Mouse (Mus musculus): ENCODE data around the gene Nyx. TPM values are rescaled to one million over a fixed set of nuclear protein-coding genes. Genes with fewer than 3 reads are reported as not detected.

The Nyx gene
- total RNA-seq, 2 experiments from 2014 or later = not detected

DNA sequence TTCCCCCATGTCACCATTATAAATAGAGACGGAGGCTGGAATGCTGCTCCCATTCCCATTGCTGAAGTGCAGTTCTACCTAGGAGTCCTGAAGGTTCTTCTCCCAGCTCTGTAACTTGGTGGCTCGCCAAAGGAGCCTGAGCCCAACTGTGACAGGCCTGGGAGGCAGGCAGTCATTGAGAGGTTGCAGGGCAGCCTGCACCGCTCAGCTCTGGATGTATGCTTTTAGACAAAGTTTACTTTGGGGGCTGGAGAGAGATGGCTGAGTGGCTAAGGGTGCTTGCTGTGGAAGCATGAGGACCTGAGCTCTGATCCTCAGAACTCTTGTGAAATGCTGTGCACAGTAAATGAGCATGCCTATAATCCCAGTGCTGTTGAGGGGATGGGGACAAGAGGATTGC lies 25.0 kb downstream of the Nyx start:
- ATAC-seq (ENCODE audit: poor library complexity, severe bottlenecking) = no peak

DNA sequence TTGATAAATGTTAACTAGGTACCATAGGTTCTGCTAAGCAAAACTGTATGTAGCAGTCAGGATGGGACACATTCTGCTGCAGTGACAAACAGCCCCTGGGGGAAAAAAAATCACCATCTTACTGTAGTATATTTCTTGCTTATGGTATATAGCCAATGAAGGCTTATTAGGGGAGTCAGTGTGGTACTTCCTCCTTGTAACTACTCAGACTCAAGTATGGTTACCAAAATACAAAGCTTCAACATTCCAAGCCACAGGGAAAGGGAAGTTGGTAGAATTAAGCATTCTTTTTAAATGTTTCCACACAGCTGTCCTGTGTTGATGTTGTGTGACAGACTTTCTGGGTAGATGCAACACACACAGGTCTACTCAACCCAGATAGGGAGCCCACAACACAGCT lies 27.0 kb downstream of the Nyx start:
- ATAC-seq (ENCODE audit: poor library complexity, severe bottlenecking) = no peak

DNA sequence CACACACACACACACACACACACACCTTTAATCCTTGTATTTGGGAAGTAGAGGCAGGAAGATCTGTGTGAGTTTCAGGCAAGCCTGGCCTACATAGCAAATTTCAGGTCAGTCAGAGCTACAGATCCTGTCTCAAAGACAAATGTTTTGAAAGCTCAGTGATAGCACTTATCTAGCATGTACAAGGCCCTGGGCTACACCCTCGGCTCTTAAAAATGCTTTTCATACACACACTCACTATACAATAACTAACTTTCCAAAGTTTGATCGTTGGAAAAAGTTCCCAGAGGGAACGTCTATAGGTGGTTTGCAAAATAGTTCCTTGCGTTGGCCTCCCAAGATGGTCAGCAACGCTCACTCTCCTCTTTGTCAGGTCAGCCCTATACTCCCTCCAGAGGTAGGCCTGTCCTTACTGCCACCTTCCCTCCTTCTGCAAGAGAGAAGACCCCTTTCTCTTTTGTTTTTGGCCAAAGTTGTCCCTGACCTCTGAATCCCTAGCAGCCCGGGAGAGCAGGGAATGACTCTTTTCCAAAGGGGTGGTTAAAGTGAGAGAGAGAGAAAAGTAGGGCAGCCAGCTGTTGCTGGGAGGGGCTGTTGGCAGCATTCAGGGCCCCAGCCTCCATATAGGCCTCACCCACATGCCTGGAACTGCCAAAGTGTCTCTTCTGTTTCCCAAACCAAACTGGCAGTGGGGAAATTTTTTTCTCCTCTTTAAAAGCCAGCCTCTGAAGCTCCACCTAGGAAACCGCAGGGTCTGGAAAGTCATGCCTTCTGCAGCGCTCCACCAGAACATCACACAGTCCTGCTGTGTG lies 29.2 kb downstream of the Nyx start:
- ATAC-seq (ENCODE audit: poor library complexity, severe bottlenecking) = no peak

DNA sequence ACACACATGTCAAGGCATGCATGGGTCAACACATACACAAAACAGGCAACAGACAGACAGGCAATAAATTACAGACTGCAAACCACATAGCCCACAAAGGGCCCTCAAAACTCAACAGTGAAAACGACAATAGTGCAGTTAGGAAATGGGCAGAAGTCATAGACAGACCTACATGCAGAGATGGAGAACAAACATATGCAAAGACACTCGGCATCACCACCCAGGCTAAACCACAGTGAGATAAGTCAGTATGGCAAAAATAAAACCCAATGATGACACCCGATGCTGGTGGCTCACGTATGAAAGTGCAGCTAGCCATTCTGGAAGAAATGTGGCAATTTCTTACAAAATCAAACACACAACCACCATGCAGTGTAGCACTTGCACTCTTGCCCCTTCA lies 34.4 kb downstream of the Nyx start:
- ATAC-seq (ENCODE audit: poor library complexity, severe bottlenecking) = no peak

DNA sequence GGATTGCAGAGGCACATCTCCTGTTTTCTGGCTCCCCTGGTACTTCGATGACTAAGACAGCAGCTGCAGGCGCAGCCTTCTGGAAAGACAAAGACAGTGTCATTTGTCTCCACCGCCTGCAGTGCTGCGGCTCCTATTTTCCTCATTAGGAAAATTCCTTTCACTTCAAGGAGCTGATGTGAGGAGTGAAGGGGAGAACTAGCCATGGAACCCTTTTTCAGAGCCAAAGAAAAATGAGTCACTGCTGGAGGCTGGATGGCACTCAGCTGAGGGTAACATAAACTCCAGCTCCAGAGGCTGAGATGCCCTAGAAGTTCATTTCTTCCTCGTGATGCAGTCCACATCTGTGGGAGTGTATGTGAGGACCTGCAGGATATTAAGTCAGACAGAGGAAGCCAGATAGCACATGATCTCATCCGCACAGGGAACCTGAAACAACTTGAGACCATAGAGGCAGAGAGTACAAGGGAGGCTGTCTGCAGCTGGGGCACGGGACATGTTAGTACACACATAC lies 37.0 kb downstream of the Nyx start:
- no peak for ATAC-seq (ENCODE audit: poor library complexity, severe bottlenecking)

DNA sequence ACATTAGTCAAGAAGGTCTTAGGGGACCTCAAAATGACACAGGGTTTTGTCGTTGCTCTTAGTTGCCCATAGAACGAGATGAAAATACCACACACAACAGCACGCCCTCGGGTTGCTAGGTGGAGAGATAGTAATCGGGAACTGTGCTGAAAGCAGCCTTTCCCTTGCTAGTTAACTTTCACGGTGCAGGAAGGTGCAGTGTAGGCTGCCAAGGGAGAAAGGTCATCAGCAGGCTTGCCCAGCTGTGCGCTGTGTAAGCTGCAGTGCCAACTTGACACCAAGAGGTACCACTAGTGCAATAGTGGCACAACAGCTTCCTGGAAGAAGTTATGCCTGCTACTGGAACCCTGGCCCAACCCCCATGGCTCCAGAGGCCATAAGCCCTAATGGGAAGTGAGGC lies 38.5 kb downstream of the Nyx start:
- ATAC-seq (ENCODE audit: poor library complexity, severe bottlenecking) = no peak

DNA sequence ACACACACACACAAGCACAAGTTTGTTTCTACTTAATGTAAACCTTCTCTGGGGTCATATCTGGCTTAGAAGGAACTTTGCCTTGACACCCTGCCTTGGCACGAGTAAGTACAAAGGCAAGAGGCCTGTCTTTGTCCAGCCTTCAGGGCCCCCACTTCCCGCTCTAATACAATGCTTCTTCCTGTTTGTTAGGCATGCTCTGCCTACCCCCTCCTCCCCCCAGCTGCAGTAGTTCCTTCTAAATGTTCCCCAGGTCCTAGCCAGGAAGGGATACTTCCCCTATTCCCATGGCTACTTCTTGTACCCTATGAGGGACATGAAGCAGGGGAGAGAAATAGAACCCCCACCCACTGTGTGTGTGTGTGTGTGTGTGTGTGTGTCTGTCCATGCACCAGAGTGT lies 40.5 kb downstream of the Nyx start:
- ATAC-seq (ENCODE audit: poor library complexity, severe bottlenecking) = no peak

DNA sequence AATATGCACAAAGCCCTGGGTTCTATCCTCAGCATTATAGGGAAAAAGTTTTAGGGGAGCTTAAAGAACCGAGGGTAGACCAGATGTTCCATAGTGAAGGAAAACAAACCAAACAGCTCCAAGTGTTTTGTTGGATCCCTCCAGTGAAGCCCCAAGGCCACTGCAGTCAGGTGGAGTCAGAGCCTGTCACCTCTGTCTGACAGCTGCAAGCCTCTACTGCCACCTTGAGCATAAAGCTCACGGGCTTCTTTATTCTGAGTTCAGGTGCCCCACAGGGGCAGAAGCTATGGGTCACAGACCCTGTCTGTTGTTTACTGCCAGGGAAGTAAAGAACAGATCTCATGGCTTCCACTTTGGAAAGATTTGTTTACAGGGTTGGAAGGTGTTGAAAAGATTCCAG lies 47.2 kb downstream of the Nyx start:
- no peak for ATAC-seq (ENCODE audit: poor library complexity, severe bottlenecking)

DNA sequence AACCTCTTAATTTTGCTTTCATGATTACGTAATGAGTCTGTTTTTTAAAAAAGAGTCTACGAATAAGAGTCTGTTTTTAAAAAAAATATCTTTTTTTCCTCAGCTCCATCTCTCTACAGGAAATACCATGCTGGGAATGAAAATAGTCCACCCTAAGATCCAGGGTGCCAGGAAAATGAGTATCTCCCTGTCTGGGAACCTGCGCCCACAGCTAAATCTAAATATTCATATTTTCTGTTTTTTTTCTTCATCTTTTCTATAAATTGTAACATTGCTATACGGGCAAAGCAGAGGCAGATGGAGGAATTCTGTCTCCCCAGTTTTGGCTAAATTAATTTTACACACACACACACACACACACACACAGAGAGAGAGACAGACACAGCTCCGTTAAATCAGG lies 48.0 kb downstream of the Nyx start:
- no peak for ATAC-seq (ENCODE audit: poor library complexity, severe bottlenecking)

DNA sequence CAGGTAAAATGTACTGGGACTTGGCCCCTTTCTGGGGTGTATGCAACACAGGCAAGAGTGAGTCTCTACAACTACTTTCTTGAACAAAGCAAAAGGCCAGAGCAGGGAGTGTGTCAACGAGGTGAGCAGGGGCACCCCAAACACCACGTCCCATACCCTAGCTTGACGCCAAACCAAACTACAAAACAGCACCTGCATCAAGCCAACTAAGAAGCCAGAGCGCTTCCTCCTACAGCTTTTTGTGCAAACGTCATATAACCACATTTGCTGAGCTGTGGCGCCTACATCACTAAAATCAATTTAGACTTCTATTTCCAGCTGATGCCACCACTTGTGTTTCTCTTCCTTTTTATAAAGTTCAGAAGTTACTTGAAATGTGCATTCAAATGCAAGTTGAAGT lies 50.5 kb downstream of the Nyx start:
- no peak for ATAC-seq (ENCODE audit: poor library complexity, severe bottlenecking)

DNA sequence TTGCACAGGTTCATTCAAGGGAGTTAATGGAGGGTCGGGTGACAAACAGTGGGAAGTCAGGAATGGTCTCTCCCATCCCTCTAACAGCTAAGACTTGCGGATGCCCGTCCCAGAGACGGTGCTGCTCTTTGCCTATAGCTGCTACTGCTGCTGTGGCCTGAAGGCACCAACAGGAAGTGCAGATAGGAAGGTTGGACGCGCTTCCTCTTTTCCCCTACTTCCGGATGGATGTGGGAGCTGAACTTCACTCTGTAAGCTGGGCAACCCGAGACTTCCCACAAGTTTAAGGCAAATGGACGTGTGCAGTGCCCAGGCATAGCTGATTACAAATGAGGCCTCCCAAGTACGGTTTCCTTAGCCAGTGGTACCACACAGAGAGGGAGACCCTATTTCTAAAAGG lies 52.1 kb downstream of the Nyx start:
- ATAC-seq (ENCODE audit: poor library complexity, severe bottlenecking) = peak; percentile 79

DNA sequence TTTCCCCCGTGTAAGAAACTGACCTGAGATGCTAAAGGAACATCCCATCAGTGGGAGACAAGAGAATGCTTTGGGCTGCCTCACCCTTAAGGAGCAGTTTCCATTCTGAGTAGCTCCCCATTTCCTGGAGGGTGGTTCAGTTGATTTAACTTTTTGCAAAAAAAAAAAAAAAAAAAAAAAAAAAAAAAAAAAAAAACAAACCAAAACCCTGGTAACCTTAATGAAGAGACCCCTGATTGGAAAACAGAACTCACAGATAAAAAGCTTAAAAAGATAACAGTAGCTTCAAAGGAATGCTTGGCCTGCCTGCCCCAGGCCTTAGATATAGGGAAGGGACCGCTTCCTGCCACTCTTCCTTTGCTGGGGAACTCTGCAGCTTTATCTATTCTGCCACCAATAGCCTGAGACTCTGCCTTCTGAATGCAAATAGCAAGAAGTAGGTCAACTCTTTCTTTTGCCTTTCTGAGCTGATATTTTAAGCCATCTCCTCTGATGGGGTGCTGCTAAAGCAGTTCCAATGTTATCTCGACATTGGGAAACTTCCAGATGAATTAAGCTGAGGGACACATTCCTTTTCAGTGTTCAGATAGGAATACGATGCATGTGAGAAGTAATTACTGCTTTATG lies 53.0 kb downstream of the Nyx start:
- no peak for ATAC-seq (ENCODE audit: poor library complexity, severe bottlenecking)

DNA sequence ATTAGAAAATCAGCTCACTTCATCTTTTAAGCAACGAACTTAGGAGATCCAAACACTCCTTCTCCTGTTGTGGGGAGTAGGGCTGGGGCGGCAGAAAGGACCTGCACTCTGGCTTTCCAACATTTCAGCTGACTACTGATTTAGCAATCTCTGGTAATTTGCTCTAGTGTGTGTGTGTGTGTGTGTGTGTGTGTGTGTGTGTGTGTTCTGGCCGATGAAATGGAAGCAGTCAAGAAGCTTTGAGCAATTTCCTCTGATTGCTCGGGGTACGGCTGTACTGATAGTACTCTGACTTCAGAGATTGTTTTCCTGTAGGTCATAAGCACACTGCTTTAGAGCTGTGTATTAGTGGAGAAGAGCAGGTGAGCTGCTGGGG lies 53.5 kb downstream of the Nyx start:
- ATAC-seq (ENCODE audit: poor library complexity, severe bottlenecking) = no peak

DNA sequence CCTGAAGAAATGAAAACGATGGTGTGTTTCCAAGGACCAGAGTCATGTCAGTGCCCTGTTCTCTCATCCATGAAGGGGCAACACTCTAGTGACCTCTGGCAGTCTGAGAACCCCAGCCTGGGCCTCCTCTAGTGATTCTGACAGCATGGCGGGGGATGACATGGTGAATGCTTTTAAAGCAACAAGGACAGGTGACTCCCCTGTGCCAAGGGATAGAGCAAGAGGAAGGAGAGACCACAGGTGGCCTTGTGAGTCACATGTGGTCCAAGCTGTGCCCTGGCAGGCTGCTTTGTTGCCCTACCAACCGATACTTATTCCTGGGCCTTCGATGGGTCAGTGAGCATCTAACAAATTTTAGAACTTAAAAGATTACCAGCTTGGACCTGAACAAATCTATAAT lies 54.7 kb downstream of the Nyx start:
- no peak for ATAC-seq (ENCODE audit: poor library complexity, severe bottlenecking)

DNA sequence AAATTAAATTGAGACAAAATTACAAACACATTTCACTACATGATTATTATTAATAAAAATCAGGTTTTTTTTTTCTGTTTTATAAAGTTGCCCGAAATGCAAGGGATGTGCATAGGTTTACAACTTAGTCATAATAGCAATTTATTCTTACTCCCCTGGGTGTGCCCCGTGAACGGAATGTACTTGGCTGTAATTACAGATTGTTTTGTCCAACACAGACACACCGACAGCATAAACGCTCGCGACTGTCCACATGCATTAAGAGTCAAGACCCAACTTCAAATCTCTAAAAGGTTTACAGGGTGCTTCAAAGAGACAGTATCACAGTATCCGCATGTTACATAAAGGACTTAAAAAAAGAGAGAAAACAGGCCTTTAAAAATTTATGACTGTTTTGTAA lies 55.4 kb downstream of the Nyx start:
- no peak for ATAC-seq (ENCODE audit: poor library complexity, severe bottlenecking)

Other genes starting within 250 kb of the Nyx start
- 177 and 179 TPM in 2 replicates for gene Ddx3x, start 185.1 kb upstream of the Nyx start, total RNA-seq (2015)
- 384 and 435 TPM in 2 replicates for gene Ddx3x, start 185.1 kb upstream of the Nyx start, total RNA-seq (2017)
- 5.5 and 10.6 TPM in 2 replicates for gene Gpr34, start 166.0 kb downstream of the Nyx start, total RNA-seq (2015)
- gene Gpr34, start 166.0 kb downstream of the Nyx start, total RNA-seq (2017) = 7.4 and 8.7 TPM in 2 replicates
- gene Gpr82, start 195.3 kb downstream of the Nyx start, total RNA-seq (2015) = not detected in 2 replicates
- gene Gpr82, start 195.3 kb downstream of the Nyx start, total RNA-seq (2017) = not detected in 2 replicates

Data from megakaryocyte, adult 5-6 weeks (primary cell).